Mouse (Mus musculus): ENCODE measurements around the gene Gm28635.
"Not testable (repeated sequence)": the region's sequence is repeated elsewhere in the genome, so short reads cannot be mapped to it uniquely, and the experiment has no call there.

Gene Gm28635

DNA sequence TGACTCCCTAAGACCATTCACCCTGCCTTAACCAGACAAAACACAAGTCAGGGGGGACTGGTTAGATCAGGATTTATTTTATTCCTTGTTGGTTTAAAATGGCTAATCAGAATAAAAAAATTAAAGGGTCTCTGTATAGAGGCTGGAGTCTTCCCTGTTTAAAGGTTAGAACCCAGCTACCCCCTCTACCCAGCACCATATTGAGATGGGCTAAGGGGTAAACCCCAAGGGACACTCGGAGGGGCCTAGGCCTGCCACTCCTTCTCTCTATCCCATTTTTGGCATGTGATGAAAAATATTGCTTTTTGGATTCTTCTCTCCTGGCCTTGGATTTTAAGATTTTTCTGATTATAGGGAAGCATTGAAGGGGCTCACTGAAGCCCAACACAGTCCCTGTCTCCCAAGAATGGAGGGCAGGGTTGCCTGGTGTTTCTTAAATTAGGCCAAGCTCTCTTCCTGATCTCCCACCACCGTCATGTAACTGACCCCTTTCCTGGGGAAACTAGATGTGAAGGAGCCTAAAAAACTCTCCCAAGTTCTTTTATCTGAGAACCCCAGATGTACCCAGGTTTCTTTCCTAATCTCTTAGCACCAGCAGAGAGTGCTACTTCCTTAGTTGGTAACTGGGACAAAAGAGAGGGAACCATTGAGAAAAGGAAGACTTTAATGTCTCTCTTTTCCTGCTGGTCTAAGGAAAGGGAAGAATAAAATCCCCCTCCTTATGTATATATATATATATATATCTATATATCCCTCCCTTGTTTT is 10.4 kb upstream of the Gm28635 start:
- DNase-seq (ENCODE audit: low read depth, low spot score): no peak

DNA sequence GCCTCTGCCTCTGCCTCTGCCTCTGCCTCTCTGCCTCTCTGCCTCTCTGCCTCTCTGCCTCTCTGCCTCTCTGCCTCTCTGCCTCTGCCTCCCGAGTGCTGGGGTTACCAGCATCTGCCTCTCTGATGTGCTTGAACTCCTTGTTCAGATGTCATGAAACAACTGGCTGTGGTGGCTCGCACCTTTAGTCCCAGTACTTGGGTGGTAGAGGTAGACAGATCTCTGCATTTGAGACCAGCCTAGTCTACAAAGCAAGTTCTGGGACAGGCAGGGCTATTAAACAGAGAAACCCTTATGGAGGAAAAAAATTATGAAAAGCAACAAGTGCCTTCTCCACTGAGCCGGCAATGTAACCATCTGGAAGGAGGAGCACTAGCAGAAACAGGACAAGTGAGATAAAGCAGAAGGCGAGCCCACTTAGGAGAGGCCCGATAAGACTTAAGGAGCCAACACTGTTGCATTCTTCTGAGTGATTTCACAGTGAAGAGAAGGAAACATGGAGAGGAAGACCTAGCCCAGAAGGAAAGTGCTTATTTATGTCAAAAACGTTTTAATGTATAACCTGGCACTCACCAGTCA is 4.9 kb upstream of the Gm28635 start:
- no peak for DNase-seq (ENCODE audit: low read depth, low spot score)

DNA sequence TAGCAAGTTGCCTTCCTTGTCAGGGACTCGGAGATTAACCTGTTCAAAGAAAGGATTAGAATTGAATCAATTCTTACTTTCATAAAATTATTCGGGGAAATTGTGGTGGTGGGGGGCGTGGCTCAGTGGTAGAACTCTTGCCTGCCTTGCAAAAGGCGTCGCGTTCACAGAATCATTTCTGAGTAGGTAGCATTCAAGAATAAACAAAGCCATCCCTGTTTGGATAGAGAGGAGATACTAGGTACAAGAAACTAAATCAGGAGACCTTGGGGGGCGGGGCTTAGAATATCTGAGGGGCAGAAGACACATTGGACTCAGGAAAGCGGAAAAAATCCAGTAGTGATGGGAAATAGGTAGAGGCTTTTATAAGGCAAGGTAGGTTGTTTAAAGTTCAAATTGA is 1.2 kb upstream of the Gm28635 start, which contains the start of gene Tmx2:
Tmx2 (minus strand) TSS at position 125 of the 400 bp plus-strand sequence.
- no peak for DNase-seq (ENCODE audit: low read depth, low spot score)

DNA sequence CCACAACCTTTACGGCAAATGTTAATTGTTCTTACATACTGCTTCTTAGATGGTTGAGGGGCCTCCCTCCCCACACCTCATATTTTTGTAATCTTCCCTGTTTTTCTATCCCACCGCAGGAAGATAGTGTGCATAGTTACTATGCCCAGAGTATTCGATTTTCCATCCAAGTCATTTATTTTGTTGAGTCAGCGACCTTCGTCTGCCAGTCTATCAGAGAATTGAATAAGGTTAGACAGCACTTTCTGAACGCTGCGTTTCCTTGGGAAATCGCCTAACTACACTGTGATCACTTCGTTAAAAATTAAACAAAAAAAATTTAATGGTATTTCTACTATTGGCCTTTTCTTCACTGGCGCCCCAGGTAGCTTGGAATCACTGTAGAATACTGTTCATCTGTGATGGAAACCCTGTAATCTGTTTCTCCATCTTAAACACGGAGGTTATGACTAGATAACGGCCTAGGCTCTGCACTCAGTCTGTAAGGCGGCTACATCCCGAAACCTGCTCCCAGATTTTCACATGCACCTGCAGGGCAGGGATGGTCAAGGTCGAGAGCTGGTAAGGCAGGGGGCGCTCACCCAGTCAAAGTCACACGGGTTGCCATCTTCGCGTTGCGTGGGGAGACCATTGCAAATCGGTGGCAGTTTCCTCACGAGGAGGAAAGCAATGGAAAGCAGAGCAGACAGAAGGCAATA is 422 bp downstream of the Gm28635 start:
- DNase-seq (ENCODE audit: low read depth, low spot score): peak; percentile 26

GRCm38 (mm10) chr2:84671535-84671934 is 6.3 kb downstream of the Gm28635 start:
- not testable (repeated sequence) for DNase-seq (ENCODE audit: low read depth, low spot score)

- peak; percentile 88 for DNase-seq (ENCODE audit: low read depth, low spot score)
These were observed 7.3 kb downstream of the Gm28635 start, which contains the start of gene Selenoh for GRCm38 (mm10) chr2:84670569-84670933. Gene Selenoh, minus strand, starts transcription at chr2:84670770.

DNA sequence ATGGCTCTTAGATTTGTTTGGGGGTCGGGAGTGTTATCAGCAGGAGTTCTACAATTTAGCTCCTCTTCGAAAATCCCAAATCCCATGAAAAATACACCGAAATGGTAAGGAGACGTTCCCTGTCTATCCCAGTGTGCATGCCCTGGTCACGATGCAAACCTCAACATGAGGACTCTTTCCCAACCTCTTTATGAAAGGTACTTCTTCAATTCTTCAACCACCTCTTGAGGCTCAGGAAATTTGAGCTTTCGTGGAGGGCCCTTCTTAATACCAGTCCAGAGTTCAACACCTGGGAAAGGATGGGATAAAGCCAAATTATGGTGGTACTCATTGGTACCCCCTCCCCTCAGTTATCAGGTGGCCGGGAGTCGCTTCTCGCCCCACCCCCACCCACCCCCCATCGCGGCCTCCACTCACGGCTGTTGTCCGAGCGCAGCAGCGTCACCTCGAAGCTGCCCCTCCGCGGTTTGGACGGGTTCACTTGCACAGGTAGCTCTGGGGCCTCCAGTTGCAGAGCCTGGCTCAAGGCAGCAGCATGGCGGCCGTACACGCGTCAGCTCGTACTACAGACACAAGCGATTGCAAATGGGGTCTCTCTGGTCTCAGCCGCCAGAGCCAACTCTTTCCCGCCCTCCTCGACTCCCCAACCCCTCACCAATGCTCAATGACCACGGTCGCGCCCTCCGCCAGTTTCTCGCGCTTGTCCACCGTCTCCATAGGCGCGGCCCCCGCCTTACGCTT is 7.8 kb downstream of the Gm28635 start:
- no peak for DNase-seq (ENCODE audit: low read depth, low spot score)

DNA sequence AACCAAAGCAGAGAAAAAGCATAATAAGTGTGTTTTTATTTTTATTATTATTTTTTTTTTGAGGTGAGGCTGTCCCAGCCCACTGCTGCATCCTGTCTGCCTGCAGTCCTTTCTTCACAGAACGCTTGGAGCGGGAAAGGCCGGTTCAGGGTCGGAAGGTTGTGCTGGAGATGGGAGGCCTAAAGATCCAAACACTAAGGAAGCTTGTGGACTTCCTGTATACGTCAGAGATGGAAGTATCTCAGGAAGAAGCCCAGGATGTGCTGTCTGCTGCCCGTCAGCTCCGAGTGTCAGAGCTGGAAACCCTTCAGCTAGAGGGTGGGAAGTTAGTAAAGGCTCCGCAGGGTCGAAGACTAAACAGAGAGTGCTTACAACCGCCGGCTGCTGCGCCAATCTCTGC is 11.8 kb downstream of the Gm28635 start:
- no peak for DNase-seq (ENCODE audit: low read depth, low spot score)

GRCm38 (mm10) chr2:84662866-84663265 is 15.0 kb downstream of the Gm28635 start:
- no peak for DNase-seq (ENCODE audit: low read depth, low spot score)

- DNase-seq (ENCODE audit: low read depth, low spot score): peak; percentile 59
These were observed 17.6 kb downstream of the Gm28635 start for GRCm38 (mm10) chr2:84660253-84660652.

- no peak for DNase-seq (ENCODE audit: low read depth, low spot score)
These were observed 19.0 kb downstream of the Gm28635 start, which contains the start of gene Btbd18 for GRCm38 (mm10) chr2:84658806-84659205. Gene Btbd18, plus strand, starts transcription at chr2:84659079.

- no peak for DNase-seq (ENCODE audit: low read depth, low spot score)
These were observed 22.0 kb downstream of the Gm28635 start for GRCm38 (mm10) chr2:84655864-84656263.

DNA sequence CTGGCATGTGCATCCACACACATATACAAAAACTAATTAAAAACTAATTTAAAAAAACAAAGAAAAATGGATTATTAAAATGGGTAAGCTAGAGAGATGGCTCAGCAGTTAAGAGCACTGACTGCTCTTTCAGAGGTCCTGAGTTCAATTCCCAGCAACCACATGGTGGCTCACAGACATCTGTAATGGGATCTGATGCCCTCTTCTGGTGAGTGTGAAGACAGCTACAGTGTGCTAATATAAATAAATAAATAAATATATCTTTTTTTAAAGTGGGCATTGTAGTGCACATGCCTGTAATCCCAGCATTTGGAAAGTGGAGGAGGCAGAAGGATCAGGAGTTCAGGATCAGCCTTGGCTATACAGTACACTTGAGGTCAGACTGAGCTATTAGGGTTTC is 24.5 kb downstream of the Gm28635 start:
- DNase-seq (ENCODE audit: low read depth, low spot score): no peak

- DNase-seq (ENCODE audit: low read depth, low spot score): peak; percentile 97
These were observed 27.2 kb downstream of the Gm28635 start, which contains the start of gene Ctnnd1 for GRCm38 (mm10) chr2:84650464-84651195. Gene Ctnnd1, minus strand, starts transcription at chr2:84650765.

- no peak for DNase-seq (ENCODE audit: low read depth, low spot score)
These were observed 28.2 kb downstream of the Gm28635 start for GRCm38 (mm10) chr2:84649674-84650073.

GRCm38 (mm10) chr2:84648369-84648768 is 29.5 kb downstream of the Gm28635 start:
- DNase-seq (ENCODE audit: low read depth, low spot score): no peak

DNA sequence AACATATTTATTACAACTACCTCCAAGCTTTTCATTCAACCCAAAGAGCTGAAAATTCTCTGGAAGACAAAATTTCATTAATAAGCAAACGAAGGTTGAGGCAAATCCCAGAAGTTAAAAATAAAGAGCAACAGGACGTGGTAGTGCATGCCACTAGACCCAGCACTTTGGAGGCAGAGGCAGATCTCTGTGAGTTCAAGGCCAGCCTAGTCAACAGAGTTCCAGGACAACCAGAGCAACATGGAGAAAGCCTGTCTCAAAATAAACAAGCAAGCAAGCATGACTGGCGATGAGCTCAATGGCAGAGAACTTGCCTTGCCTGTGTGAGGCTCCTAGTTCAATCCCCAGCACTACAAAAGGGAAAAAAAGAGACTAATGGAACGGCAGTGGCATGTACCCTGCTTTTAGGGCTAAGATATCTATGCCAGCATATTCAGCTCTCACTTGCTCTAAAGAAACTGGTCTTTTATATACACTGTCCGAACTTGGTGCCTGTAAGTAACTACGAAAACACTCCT is 30.7 kb downstream of the Gm28635 start:
- DNase-seq (ENCODE audit: low read depth, low spot score): no peak

- no peak for DNase-seq (ENCODE audit: low read depth, low spot score)
These were observed 31.7 kb downstream of the Gm28635 start for GRCm38 (mm10) chr2:84646138-84646537.

DNA sequence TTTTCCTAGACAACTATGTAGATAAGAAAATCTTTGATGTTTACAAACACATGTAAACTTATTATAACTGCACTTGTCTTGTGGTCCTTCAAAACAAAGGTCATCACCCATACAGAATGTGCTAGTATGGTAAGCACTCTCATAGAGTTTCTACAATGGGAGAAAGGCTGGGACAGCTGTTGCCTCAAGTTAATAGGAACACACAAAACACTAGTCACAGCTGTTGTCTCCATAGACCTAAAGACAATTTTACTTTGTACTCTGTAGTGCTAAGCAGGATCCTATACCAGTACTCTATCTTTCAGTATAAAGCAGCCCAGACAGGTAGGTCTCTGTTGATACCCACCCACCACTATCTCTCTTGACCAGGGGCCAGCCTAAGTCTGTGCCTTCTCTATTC is 37.0 kb downstream of the Gm28635 start:
- no peak for DNase-seq (ENCODE audit: low read depth, low spot score)

GRCm38 (mm10) chr2:84638428-84639220 is 39.2 kb downstream of the Gm28635 start:
- DNase-seq (ENCODE audit: low read depth, low spot score): no peak

Measured in telencephalon, adult 2 months (tissue).